Mouse (Mus musculus) left cerebral cortex, adult 8-10 months (tissue): ENCODE results near the gene Ccdc88c. TPM values are rescaled to one million over a fixed set of nuclear protein-coding genes. Genes with fewer than 3 reads are reported as not detected.

ENCODE experiments used
- DNase-seq, 2 experiments: peaks; one replicate each; pipeline ENCODE4 v3.0.0; 2022; ENCODE audit warnings: low spot score in 2 of 2
- total RNA-seq, 4 experiments: library from RNA; stranded (reverse); gene quantifications; 2 replicates each; pipeline ENCODE4 v1.2.4; 2022

Gene Ccdc88c
- total RNA-seq, 4 experiments from 2014 or later = 28.9 to 31.3 (median 29.3) TPM

GRCm38 (mm10) chr12:100997830-100998563 is 30.9 kb downstream of the Ccdc88c start:
- no peak for DNase-seq

DNA sequence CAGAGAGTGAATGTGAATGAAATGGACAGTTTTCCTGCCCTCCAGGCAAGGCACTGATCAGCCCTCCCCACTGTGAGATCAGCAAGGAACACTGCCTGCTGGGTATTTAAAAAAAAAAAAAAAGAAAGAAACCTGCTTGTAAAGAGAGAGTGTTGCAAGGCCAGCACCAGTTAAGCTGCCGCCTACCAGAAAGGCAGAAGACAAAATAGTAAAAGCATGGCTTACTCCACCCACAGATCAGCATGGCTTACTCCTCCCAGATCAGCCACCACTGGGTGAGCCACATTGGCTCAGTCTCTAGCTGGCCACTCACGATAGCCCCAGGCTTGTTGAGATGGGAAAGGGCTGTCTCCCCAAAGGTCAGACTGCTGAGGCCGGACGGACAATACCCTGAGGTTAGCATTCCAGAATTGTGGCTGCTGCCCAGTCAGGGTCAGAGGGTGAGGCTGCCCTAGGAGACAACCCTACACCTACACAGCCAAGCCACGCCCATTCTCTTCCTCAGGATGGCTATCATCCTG is 32.4 kb downstream of the Ccdc88c start:
- peak in 1 of 2 experiments; percentile 75 for DNase-seq

DNA sequence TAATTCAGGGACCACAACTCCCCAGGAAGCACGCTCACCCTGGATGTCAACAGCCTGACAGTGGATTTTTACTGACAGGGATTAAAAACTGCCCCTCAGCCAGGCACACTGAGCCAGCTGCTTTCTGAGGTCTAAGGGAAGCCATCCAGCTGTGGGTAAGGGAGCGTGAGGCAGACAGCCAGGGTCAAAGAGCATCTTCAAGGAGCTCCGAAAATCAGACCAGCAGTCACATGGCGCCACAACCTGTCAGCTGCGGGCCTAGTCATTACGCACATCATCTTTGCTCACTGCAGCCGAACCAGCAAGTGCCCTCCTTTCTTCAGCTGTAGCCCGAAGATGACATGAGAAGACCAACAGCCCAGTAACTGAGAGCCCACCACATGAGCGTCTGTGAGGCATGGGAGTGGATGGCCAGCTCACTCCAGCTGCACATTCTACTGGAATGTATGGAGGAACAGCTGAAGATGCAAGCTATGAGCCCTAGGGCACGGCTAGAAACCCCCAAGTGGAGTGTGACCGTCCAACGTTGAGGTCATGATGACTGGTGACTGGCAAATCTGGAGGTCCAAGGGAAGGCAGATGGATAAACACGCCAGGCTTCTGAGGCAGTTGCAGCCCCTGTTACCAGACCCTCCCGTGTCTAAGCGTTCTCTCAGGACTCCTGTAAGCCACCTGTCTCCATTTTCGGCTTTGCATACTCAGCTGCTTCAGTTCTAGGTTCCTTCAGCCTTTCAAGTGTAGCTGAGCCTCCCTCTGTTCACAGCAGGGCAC is 33.1 kb downstream of the Ccdc88c start:
- DNase-seq = no peak

- no peak for DNase-seq
Measured at GRCm38 (mm10) chr12:100994140-100995015, 34.5 kb downstream of the Ccdc88c start.

DNA sequence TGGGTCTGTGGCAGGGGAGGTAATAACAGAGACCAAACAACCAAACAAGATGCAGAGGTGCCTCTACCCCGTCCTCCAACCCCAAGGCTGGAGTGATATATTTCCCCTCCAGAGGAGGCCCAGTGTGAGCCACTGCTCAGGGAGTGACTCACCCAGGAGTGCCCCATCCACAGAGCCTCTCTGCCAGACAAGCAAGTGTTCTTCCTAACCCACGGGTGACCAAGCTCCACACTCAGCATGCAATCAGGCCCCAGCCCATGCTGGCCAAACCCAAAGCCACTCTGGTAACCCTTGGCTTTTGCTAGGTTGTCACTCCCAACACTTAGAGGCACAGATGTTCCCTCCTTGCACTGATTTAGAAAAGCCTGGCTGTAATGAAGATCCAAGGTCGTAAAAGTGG is 35.7 kb downstream of the Ccdc88c start:
- DNase-seq = no peak

GRCm38 (mm10) chr12:100992505-100992904 is 36.4 kb downstream of the Ccdc88c start:
- DNase-seq = no peak

- no peak for DNase-seq
Measured at GRCm38 (mm10) chr12:100991119-100991518, 37.7 kb downstream of the Ccdc88c start.

GRCm38 (mm10) chr12:100990291-100990690 is 38.6 kb downstream of the Ccdc88c start:
- no peak for DNase-seq

- DNase-seq = no peak
Measured at GRCm38 (mm10) chr12:100989780-100990288, 39.0 kb downstream of the Ccdc88c start.

DNA sequence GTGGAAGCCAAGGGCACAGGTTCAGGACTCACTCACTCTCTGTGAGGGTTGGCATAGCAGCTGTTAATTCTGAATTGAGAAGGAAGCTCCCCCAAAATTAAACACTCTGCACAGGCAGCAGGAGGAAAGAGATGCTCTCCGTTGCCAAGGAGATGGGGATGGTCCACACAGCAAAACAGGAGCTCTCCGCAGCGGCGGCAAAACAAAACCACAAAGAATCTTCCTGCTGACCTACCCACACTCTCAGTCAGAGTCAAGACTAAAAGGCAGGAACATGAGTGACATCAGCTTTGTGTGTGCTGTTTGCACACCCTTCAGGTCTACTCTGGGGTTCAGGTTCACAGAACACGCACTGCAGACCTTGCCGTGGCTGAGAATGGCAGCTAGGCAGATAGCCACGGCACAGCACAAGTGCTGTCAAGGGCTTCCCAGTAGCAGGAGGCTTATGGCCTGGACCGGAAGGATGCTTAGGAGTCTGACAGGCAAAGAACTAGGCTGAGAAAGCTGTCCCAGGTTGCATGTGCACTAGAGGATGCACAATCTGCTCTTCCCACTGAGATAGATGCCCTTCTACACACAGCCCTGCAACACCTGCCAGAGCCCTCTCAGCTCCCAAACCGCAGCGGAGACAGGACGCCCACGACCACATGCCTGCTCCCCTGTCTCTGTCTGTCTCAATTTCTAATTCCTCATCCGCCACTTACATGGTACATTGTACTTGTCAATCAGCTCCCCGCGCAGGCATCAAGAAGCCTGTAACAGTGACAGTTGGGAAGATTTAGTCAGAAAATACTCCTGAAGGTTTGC is 40.3 kb downstream of the Ccdc88c start:
- peak in 1 of 2 experiments; percentile 74 for DNase-seq

GRCm38 (mm10) chr12:100986423-100986822 is 42.4 kb downstream of the Ccdc88c start:
- DNase-seq = peak in 1 of 2 experiments; percentile 57

GRCm38 (mm10) chr12:100985793-100986157 is 43.1 kb downstream of the Ccdc88c start:
- DNase-seq = no peak

GRCm38 (mm10) chr12:100985050-100985792 is 43.6 kb downstream of the Ccdc88c start:
- DNase-seq = no peak

- no peak for DNase-seq
Measured at GRCm38 (mm10) chr12:100983565-100983964, 45.3 kb downstream of the Ccdc88c start.

GRCm38 (mm10) chr12:100982217-100982616 is 46.6 kb downstream of the Ccdc88c start:
- no peak for DNase-seq

DNA sequence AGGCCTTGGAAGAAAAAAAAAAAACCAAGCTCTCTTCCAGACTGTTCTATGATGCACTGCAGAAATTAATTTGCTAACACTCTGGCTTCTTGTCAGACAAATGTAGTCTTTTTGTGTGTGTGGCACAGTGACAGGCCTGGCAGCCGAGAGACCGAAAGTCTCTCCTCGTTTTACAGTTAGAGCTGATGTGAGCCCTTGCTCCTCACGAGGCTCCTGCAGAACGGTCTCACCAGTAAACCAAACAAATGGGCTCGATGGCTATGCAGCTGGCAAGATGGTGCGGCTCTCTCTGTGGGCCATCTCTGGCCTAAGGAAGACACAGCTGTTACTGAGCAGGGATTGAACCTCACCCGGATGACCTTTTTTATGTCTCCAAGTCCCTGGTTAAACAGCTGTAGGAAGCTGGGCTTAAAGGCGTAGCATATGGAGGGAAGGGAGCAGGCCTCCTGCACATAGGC is 48.3 kb downstream of the Ccdc88c start:
- DNase-seq = no peak

DNA sequence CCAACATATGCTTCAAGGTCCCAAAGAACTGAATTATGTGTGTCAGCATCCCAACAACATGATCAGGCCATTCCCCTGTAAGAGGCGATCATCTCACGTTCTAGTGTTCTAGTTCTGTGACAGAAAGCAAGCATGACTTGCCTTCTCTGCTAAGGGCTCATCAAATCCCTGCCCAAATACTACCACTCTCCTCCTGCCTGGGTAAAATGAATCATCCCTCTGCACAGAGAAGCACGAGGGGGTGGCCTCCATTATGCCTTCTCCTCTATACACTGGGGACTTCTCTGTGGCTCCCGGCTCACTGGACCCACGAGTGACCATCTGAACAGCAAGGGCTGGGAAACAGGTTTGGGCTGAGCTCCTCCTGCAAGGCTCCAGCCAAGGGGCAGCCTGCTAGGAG is 49.2 kb downstream of the Ccdc88c start:
- DNase-seq = no peak

GRCm38 (mm10) chr12:100977958-100978725 is 50.7 kb downstream of the Ccdc88c start:
- no peak for DNase-seq

GRCm38 (mm10) chr12:100977551-100977950 is 51.3 kb downstream of the Ccdc88c start:
- no peak for DNase-seq
